Mouse (Mus musculus) hematopoietic stem cell, adult 5-6 weeks (primary cell): ENCODE data around the gene Isoc2b. TPM values are rescaled to one million over a fixed set of nuclear protein-coding genes. Genes with fewer than 3 reads are reported as not detected.
"Not testable (repeated sequence)": the region's sequence is repeated elsewhere in the genome, so short reads cannot be mapped to it uniquely, and the experiment has no call there.

Experiments
- ATAC-seq, 2 experiments: fragments of 125-278 bp in 1 of 2; replicated peaks in 1 of 2; 2 replicates each; pipeline ENCODE4 v1.8.0; 2016 to 2017; ENCODE audit warnings: inconsistent platforms in 2 of 2, mild to moderate bottlenecking in 2 of 2, moderate number of reproducible peaks in 2 of 2, low read depth in 1 of 2, moderate TSS enrichment in 1 of 2; ENCODE audit not compliant: low FRiP score in 2 of 2, poor library complexity in 2 of 2, severe bottlenecking in 2 of 2, insufficient read depth in 1 of 2, low TSS enrichment in 1 of 2
- total RNA-seq: library from RNA; stranded (forward); fragments of 172-1452, 232-1000 nt; gene quantifications from 2 replicates; pipeline ENCODE4 v1.2.3, GENCODE M21; 2017

The Isoc2b gene
- total RNA-seq = 59.8 and 69.7 TPM in 2 replicates

- no peak for ATAC-seq
Observed at GRCm38 (mm10) chr7:4870133-4870532, at the start of gene Isoc2b. Isoc2b (minus strand) TSS chr7:4870258.

- ATAC-seq = no peak
Observed at GRCm38 (mm10) chr7:4919096-4919495, 49.0 kb upstream of the Isoc2b start.

GRCm38 (mm10) chr7:4918681-4919080 lies 48.6 kb upstream of the Isoc2b start:
- no peak for ATAC-seq

GRCm38 (mm10) chr7:4917494-4917893 lies 47.4 kb upstream of the Isoc2b start:
- ATAC-seq = no peak

GRCm38 (mm10) chr7:4915669-4916416 lies 45.8 kb upstream of the Isoc2b start:
- peak; percentile 26 to 33; a peak in 2 of 4 replicates for ATAC-seq

GRCm38 (mm10) chr7:4915007-4915665 lies 45.1 kb upstream of the Isoc2b start, which contains the start of gene Zfp628:
Zfp628 (plus strand) TSS chr7:4915217.
- peak; percentile 73 to 85 for ATAC-seq

- no peak for ATAC-seq
Observed at GRCm38 (mm10) chr7:4912248-4912647, 42.2 kb upstream of the Isoc2b start.

GRCm38 (mm10) chr7:4911561-4911960 lies 41.5 kb upstream of the Isoc2b start:
- ATAC-seq = no peak

GRCm38 (mm10) chr7:4906466-4906950 lies 36.5 kb upstream of the Isoc2b start, which contains the start of gene Gm36210:
Gm36210 (minus strand) TSS chr7:4906516.
- ATAC-seq = no peak

- ATAC-seq = no peak
Observed at GRCm38 (mm10) chr7:4902404-4902803, 32.3 kb upstream of the Isoc2b start.

- ATAC-seq = no peak; a peak in 1 of 4 replicates
Observed at GRCm38 (mm10) chr7:4901171-4901570, 31.1 kb upstream of the Isoc2b start.

- no peak for ATAC-seq
Observed at GRCm38 (mm10) chr7:4900523-4900851, 30.4 kb upstream of the Isoc2b start.

GRCm38 (mm10) chr7:4899649-4900522 lies 29.8 kb upstream of the Isoc2b start:
- ATAC-seq = peak; percentile 4 to 52; a peak in 1 of 4 replicates

- no peak; a peak in 1 of 4 replicates for ATAC-seq
Observed at GRCm38 (mm10) chr7:4898851-4899648, 29.0 kb upstream of the Isoc2b start.

- ATAC-seq = no peak
Observed at GRCm38 (mm10) chr7:4895186-4895585, 25.1 kb upstream of the Isoc2b start.

- no peak for ATAC-seq
Observed at GRCm38 (mm10) chr7:4886680-4887079, 16.6 kb upstream of the Isoc2b start.

GRCm38 (mm10) chr7:4879036-4879435 lies 9.0 kb upstream of the Isoc2b start:
- not testable (repeated sequence) for ATAC-seq
